Mouse (Mus musculus): ENCODE measurements around the gene Rab5a.

The Rab5a gene

GRCm38 (mm10) chr17:53543591-53544324 is 64.7 kb downstream of the Rab5a start:
- DNase-seq (ENCODE audit: low read depth), result no peak

GRCm38 (mm10) chr17:53551306-53552299 is 72.6 kb downstream of the Rab5a start:
- no peak for DNase-seq (ENCODE audit: low read depth)

GRCm38 (mm10) chr17:53554088-53554487 is 75.1 kb downstream of the Rab5a start:
- peak; percentile 44 for DNase-seq (ENCODE audit: low read depth)

GRCm38 (mm10) chr17:53554813-53555212 is 75.8 kb downstream of the Rab5a start:
- DNase-seq (ENCODE audit: low read depth), result no peak

Data from naive thymus-derived CD4-positive, alpha-beta T cell, adult 2 months (primary cell).